Mouse (Mus musculus) limb, embryonic 15.5 days (tissue): ENCODE measurements at regions not wholly inside any gene's neighbourhood (a gene's known extent, or its start where the extent isn't known, plus 50 kb on each side); places are given as distances from the start of the nearest gene placed in this dataset.

Source experiments
- ATAC-seq: fragments of 200-750 bp; cut with Nextera tagmentation; 2 replicates; pipeline ENCODE4 v1.8.0; 2017; ENCODE audit warnings: low read depth, moderate TSS enrichment; ENCODE audit not compliant: insufficient number of reproducible peaks, low FRiP score, low TSS enrichment
- H3K27ac ChIP-seq: fragments of 300-500 bp; sonication (generic); 2 replicates; pipeline ENCODE4 v1.5.1; 2015; ENCODE audit warnings: moderate library complexity, mild to moderate bottlenecking, inconsistent platforms
- H3K27me3 ChIP-seq: fragments of 300-500 bp; sonication (generic); 2 replicates; pipeline ENCODE4 v1.6.1; 2015; ENCODE audit warnings: inconsistent platforms
- H3K36me3 ChIP-seq: fragments of 300-500 bp; sonication (generic); 2 replicates; pipeline ENCODE4 v1.6.1; 2015; ENCODE audit warnings: inconsistent platforms
- H3K4me1 ChIP-seq: fragments of 300-500 bp; sonication (generic); 2 replicates; pipeline ENCODE4 v1.6.1; 2015; ENCODE audit warnings: inconsistent platforms
- H3K4me2 ChIP-seq: fragments of 300-500 bp; sonication (generic); 2 replicates; pipeline ENCODE4 v1.6.1; 2015; ENCODE audit warnings: mild to moderate bottlenecking, inconsistent platforms
- H3K4me3 ChIP-seq: fragments of 300-500 bp; sonication (generic); 2 replicates; pipeline ENCODE4 v1.5.1; 2015; ENCODE audit warnings: mild to moderate bottlenecking, inconsistent platforms
- H3K9ac ChIP-seq: fragments of 300-500 bp; sonication (generic); 2 replicates; pipeline ENCODE4 v1.6.1; 2015; ENCODE audit warnings: inconsistent platforms
- H3K9me3 ChIP-seq: fragments of 300-500 bp; sonication (generic); 2 replicates; pipeline ENCODE4 v1.6.1; 2016; ENCODE audit warnings: inconsistent platforms
- WGBS: fragments of 180-500 bp; shearing (Covaris S2); methylation state at CpG from one replicate; pipeline ENCODE4 v1.1.7; 2015; 5-methylcytosine and 5-hydroxymethylcytosine counted together

- Histone ChIP-seq H3K9ac (no peak overlapping the region), H3K36me3 (no peaks in the 10 kb centered on the region), H3K27me3 (no peaks in the 10 kb centered on the region), H3K4me3 (no peak overlapping the region), H3K4me1 (no peaks in the 10 kb centered on the region), H3K27ac (no peak overlapping the region), H3K9me3 (no peaks in the 10 kb centered on the region), H3K4me2 (no peak overlapping the region)
- WGBS, result 38% methylated on average over 1 of the region's 1 CpGs
- no peak for ATAC-seq
Measured at GRCm38 (mm10) chr3:38248941-38249340, 235.7 kb downstream of the Ankrd50 start.

GRCm38 (mm10) chr3:38246439-38246838 is 238.2 kb downstream of the Ankrd50 start:
- 28% methylated on average over 2 of the region's 2 CpGs for WGBS
- H3K9me3 ChIP-seq, result no peaks in the 10 kb centered on the region
- peak overlapping the region; percentile 62; the same call in 1 of the 2 replicates for H3K27ac ChIP-seq
- no peaks in the 10 kb centered on the region for H3K27me3 ChIP-seq
- H3K4me1 ChIP-seq, result no peaks in the 10 kb centered on the region
- peak; percentile 81; the same call in 1 of the 2 replicates for ATAC-seq
- no peaks in the 10 kb centered on the region for H3K36me3 ChIP-seq
- H3K9ac ChIP-seq, result no peak overlapping the region
- H3K4me3 ChIP-seq, result no peak overlapping the region
- H3K4me2 ChIP-seq, result no peak overlapping the region

DNA sequence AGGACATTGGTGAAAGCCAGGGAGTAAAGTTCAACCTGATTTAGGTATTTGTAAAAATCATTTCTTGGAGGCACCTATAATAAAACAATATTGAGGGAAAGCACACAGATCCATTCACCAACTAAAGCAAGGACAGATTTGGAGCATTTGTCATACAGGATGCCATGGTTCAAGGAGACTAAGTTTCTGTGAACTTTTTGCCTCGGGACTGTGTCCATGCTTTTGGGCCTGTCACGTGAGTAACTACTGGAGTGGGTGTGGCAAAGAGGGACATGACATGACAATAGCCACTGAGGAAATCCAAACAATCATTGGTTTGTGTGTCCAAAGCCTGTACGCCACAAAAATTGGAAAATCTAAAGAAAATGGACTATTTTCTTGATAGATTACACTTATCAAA is 241.4 kb downstream of the Ankrd50 start:
- Histone ChIP-seq H3K36me3 (no peaks in the 10 kb centered on the region), H3K9ac (no peak overlapping the region), H3K9me3 (no peaks in the 10 kb centered on the region), H3K4me1 (no peaks in the 10 kb centered on the region), H3K27me3 (no peaks in the 10 kb centered on the region), H3K4me2 (no peak overlapping the region), H3K4me3 (no peak overlapping the region), H3K27ac (no peak overlapping the region)
- 87% methylated on average over 3 of the region's 3 CpGs for WGBS
- ATAC-seq, result no peak

DNA sequence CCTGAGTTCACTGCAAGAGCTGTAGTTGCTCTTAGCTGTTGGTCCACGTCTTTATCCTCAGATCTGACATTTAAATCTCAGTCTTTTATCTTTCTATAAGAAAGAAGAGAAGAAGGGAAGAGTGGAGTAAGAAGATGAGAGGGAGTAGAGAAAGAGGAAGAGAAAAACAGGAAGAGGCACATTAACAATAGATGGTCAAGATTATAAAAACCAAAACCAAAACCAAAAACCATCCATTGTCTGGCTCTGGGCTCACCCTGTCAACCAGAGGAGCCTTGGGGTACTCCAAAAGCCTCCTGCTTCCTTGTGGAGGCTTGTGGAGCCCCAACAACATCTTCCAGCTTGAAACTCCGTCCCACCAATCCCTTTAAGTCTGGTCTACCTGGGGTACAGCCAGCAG is 247.0 kb downstream of the Ankrd50 start:
- Histone ChIP-seq H3K27me3 (no peaks in the 10 kb centered on the region), H3K4me2 (no peak overlapping the region), H3K4me3 (no peak overlapping the region), H3K9me3 (no peaks in the 10 kb centered on the region), H3K4me1 (peaks cover 20% of the 10 kb centered on the region), H3K9ac (no peak overlapping the region), H3K27ac (no peak overlapping the region), H3K36me3 (no peaks in the 10 kb centered on the region)
- ATAC-seq, result no peak
- 69% methylated on average over 2 of the region's 2 CpGs for WGBS

- H3K4me2 ChIP-seq, result no peak overlapping the region
- ATAC-seq, result no peak
Measured at GRCm38 (mm10) chr3:38235736-38236083, 248.9 kb downstream of the Ankrd50 start.

DNA sequence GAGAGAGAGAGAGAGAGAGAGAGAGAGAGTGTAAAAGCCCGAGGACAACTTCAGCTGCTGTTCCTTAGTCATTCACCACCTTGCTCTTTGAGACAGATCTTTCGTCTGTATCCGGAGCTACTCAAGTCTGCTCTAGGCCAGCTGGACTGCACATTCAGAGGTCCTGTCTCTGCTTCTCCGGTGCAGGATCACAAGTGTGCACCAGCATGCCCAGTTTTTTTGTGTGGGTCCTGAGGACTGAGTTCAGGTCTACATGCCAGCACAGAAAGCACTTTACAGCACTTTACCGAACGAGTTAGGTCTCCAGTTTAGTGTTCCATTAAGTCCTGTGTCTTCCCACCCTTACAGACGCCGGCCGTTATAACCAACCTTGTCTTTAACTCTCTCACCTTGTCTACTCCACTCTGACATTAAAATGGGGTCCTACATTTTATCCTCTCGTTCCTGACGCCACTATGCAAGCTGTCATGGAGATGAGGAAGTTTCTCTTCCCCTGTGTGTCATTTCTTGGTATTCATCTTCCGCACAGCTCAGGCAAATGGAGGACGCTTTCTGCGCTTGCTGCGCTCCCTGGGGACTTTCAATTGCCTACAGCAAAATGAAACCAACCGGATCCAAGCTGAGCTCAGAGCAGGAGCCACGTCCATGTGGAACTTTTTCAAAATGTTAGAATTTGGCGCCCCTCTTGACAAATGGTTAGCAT is 249.5 kb downstream of the Ankrd50 start:
- no peaks in the 10 kb centered on the region for H3K9me3 ChIP-seq
- H3K27ac ChIP-seq, result 0 out of 2 replicates have a peak overlapping the region, but pooled peaks have one; percentile 23
- ATAC-seq, result no peak
- H3K36me3 ChIP-seq, result no peaks in the 10 kb centered on the region
- no peak overlapping the region for H3K9ac ChIP-seq
- WGBS, result 59% methylated on average over 18 of the region's 18 CpGs
- H3K27me3 ChIP-seq, result no peaks in the 10 kb centered on the region
- no peak overlapping the region for H3K4me2 ChIP-seq
- peaks cover 37% of the 10 kb centered on the region for H3K4me1 ChIP-seq
- no peak overlapping the region for H3K4me3 ChIP-seq

More at GRCm38 (mm10) chr3:38235736-38236083, 248.9 kb downstream of the Ankrd50 start:
- Histone ChIP-seq H3K36me3 (no peaks in the 10 kb centered on the region), H3K9me3 (no peaks in the 10 kb centered on the region), H3K9ac (no peak overlapping the region), H3K27ac (0 out of 2 replicates have a peak overlapping the region, but pooled peaks have one; percentile 23), H3K4me1 (peaks cover 35% of the 10 kb centered on the region), H3K27me3 (no peaks in the 10 kb centered on the region), H3K4me3 (no peak overlapping the region)
- 49% methylated on average over 9 of the region's 9 CpGs for WGBS

- Histone ChIP-seq H3K9ac (no peak overlapping the region), H3K27ac (peak overlapping the region; percentile 38; the same call in 1 of the 2 replicates), H3K4me3 (no peak overlapping the region), H3K4me2 (no peak overlapping the region), H3K9me3 (no peaks in the 10 kb centered on the region), H3K4me1 (peaks cover 40% of the 10 kb centered on the region), H3K36me3 (no peaks in the 10 kb centered on the region), H3K27me3 (no peaks in the 10 kb centered on the region)
- no peak for ATAC-seq
- WGBS, result 59% methylated on average over 4 of the region's 4 CpGs
Measured at GRCm38 (mm10) chr3:38234534-38234933, 250.1 kb downstream of the Ankrd50 start.

GRCm38 (mm10) chr3:38234006-38234405 is 250.6 kb downstream of the Ankrd50 start:
- peaks cover 40% of the 10 kb centered on the region for H3K4me1 ChIP-seq
- no peaks in the 10 kb centered on the region for H3K27me3 ChIP-seq
- WGBS, result 25% methylated on average over 2 of the region's 2 CpGs
- ATAC-seq, result peak; percentile 30; the same call in 1 of the 2 replicates
- H3K27ac ChIP-seq, result peak overlapping the region; percentile 69; the same call in 1 of the 2 replicates
- H3K4me3 ChIP-seq, result no peak overlapping the region
- no peaks in the 10 kb centered on the region for H3K36me3 ChIP-seq
- H3K4me2 ChIP-seq, result no peak overlapping the region
- H3K9me3 ChIP-seq, result no peaks in the 10 kb centered on the region
- H3K9ac ChIP-seq, result no peak overlapping the region

DNA sequence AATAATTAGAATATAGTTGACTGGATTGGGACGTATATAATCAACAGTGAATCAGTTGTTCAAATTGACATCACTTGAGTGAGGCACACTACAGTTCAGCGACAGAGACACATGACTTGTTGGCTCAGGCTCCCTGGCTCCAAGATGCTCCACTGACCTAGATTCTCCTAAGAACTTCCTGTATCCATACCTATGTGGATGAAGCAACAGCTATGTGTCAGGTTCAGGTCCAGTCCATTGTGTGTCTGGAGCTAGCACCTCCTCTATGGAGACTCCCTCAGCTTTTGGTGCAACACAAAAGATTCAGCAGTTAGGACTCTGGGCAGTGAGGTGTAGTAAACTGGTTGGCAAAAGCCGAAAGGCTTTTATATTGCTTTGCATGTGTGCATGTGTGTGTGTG is 251.6 kb downstream of the Ankrd50 start:
- 71% methylated on average over 3 of the region's 3 CpGs for WGBS
- Histone ChIP-seq H3K36me3 (no peaks in the 10 kb centered on the region), H3K4me1 (peaks cover 40% of the 10 kb centered on the region), H3K27ac (peak overlapping the region; percentile 69), H3K4me2 (no peak overlapping the region), H3K9ac (no peak overlapping the region), H3K27me3 (no peaks in the 10 kb centered on the region), H3K9me3 (no peaks in the 10 kb centered on the region), H3K4me3 (no peak overlapping the region)
- no peak for ATAC-seq

GRCm38 (mm10) chr3:38232111-38233076 is 252.2 kb downstream of the Ankrd50 start:
- WGBS, result 36% methylated on average over 15 of the region's 15 CpGs
- Histone ChIP-seq H3K4me3 (no peak overlapping the region), H3K27ac (peak overlapping the region; percentile 69), H3K27me3 (no peaks in the 10 kb centered on the region), H3K4me2 (0 out of 2 replicates have a peak overlapping the region, but pooled peaks have one; percentile 3), H3K9ac (no peak overlapping the region), H3K36me3 (no peaks in the 10 kb centered on the region), H3K9me3 (no peaks in the 10 kb centered on the region), H3K4me1 (peaks cover 40% of the 10 kb centered on the region)
- peak; percentile 82 for ATAC-seq

DNA sequence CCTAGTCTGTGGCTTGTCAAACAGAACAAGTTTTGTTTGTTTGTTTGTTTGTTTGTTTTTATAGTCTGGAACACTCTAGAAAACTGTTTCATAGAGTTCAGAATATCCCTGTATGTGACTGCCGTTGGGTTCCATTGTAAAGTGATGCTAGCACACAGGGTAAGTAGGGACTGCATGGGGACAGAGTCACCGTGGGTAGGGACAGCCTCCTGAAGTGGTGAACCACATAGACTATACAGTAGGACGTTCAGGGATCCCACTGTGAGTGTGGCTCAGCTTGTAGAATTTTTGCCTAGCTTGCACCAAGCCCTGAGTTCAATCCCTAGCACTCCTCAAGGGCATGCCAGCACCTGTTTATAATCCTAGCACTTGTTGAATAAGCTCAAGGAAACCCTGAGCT is 253.1 kb downstream of the Ankrd50 start:
- H3K4me2 ChIP-seq, result no peak overlapping the region
- no peaks in the 10 kb centered on the region for H3K9me3 ChIP-seq
- H3K9ac ChIP-seq, result no peak overlapping the region
- ATAC-seq, result no peak
- WGBS, result 73% methylated on average over 3 of the region's 3 CpGs
- no peaks in the 10 kb centered on the region for H3K27me3 ChIP-seq
- no peak overlapping the region for H3K27ac ChIP-seq
- no peak overlapping the region for H3K4me3 ChIP-seq
- H3K4me1 ChIP-seq, result peaks cover 44% of the 10 kb centered on the region
- H3K36me3 ChIP-seq, result no peaks in the 10 kb centered on the region

DNA sequence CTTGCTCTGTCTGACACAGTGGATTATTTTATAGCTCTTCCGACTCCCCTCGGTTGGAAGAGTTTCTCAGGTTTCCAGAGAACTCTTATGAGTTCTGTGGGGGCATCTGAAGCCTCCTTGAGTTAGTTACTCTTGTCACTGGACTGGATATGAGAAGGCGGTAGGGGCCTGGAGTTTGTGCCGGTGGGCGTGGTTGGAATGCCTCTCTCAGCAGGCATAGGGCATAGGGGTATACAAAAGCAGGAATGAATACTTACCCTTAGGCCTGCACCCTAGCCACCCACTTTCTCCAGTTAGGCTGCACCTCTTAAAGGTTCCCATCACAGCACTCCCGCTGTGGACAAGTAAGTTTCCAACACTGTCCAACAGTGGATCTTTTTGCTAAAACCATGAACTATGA is 253.8 kb downstream of the Ankrd50 start:
- H3K4me2 ChIP-seq, result no peak overlapping the region
- H3K4me1 ChIP-seq, result peaks cover 43% of the 10 kb centered on the region
- no peak overlapping the region for H3K9ac ChIP-seq
- H3K27me3 ChIP-seq, result no peaks in the 10 kb centered on the region
- H3K36me3 ChIP-seq, result no peaks in the 10 kb centered on the region
- no peak overlapping the region for H3K27ac ChIP-seq
- no peaks in the 10 kb centered on the region for H3K9me3 ChIP-seq
- 64% methylated on average over 6 of the region's 6 CpGs for WGBS
- no peak for ATAC-seq
- no peak overlapping the region for H3K4me3 ChIP-seq
